Mouse (Mus musculus): ENCODE data around the gene Sult2b1.

Sult2b1 gene

GRCm38 (mm10) chr7:45712022-45712757 lies 72.3 kb downstream of the Sult2b1 start:
- in situ Hi-C loops (cut with MboI, MseI) = no loop called here

- in situ Hi-C loops (cut with MboI, MseI) = no loop called here
These were observed 73.0 kb downstream of the Sult2b1 start for GRCm38 (mm10) chr7:45711316-45712021.

DNA sequence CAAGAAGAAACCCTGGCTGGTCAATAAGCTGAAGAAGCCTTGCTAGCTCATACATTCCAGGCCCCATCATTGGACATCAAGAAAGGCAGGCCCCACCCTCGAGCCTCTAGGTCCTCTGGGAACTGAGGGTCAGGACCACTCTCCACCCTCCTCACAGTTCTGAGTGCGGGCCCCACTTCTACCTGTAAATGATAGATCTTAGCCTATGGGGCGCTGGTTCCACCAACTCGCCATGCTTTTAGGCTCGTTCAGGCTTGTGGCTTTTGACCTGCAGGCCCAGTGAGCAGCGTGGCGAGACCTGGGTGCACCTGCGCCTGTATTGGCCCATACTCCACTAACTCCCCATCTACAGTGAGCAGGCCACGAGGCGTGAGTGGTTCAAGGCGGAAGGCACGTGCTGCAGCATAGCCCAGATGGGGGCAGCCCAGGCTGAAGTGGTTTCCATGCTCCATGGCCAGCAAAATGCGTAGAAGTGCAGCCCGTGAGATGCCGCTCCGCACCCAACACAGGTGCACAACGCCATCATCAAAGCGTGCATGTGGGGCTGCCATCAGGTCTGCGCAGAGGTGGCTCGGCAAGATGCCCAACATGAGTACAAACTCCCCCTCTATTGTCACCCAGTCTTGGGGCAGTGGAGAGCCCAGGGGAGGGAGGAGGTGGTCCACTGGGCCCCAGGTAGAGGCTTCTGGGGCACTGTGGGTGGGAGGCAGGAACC lies 73.8 kb downstream of the Sult2b1 start:
- in situ Hi-C loops (cut with MboI, MseI) = no loop called here

GRCm38 (mm10) chr7:45709677-45710355 lies 74.7 kb downstream of the Sult2b1 start:
- in situ Hi-C loops (cut with MboI, MseI) = no loop called here

DNA sequence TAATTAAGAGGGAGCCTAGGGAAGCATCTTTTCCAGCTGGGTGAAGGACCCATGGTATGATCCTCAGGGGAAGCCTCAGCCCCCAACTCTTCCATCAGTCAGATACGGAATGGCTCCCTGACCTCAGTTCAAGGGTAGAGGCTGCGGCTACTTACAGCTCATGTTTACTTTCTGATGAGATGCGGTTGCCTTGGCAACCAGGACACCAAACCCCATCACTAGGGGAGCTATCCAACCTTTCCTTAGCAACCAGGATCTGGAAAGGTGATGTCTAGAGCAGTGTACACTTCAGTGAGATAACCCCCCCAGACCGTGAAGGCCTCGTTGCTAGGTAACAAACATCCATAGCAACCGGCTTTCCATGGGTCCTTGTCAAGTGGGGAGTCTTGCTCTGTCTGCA lies 75.4 kb downstream of the Sult2b1 start:
- in situ Hi-C loops (cut with MboI, MseI) = no loop called here

GRCm38 (mm10) chr7:45708221-45708761 lies 76.2 kb downstream of the Sult2b1 start:
- in situ Hi-C loops (cut with MboI, MseI) = no loop called here

DNA sequence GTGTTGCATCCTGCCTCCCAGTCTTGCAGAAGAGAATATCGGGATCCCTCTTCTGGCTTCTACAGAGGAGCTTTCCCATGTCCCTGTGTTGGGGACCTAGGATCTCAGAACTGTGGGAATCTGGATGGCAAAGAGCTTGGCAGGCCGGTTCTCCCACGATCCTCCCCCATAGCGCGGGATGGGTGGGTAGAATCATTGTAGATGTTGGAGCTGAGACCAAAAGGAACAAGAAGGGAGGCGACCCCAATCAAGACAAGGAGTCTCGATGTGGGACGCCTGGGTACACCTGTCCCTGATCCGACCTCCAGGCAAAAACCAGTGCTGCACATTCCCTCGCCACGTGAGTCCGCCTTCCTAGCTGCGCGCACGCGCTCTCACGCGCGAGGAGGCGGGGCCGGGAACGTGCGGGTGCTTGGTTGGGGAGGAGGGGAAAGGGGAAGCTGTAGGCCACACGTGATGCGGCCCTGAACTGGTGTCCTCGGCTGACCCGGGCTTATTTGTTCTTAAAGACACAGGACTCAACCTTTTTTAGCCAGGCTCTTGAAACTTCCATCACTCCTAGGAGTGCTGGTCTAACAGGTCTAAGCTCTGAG lies 77.0 kb downstream of the Sult2b1 start:
- in situ Hi-C loops (cut with MboI, MseI) = no loop called here

GRCm38 (mm10) chr7:45706721-45707241 lies 77.7 kb downstream of the Sult2b1 start:
- in situ Hi-C loops (cut with MboI, MseI) = no loop called here

GRCm38 (mm10) chr7:45705873-45706281 lies 78.6 kb downstream of the Sult2b1 start:
- in situ Hi-C loops (cut with MboI, MseI) = no loop called here

DNA sequence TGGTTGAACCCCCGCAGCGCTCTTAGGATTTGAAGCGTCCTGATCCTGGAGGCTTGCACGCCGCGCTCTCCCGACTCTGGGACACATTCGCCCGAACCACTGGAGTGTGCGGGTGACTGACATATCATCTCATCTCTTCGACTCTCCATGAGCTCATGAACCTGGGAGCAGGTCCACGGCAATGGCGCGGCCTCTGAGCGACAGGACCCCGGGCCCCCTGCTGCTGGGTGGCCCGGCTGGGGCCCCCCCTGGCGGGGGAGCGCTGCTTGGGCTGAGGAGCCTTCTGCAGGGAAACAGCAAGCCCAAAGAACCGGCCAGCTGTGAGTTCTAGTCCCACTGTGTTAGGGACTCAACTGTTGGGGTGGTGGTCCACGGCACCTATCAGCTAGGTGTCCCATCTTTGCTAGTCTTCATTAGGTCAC lies 79.0 kb downstream of the Sult2b1 start:
- in situ Hi-C loops (cut with MboI, MseI) = no loop called here

- in situ Hi-C loops (cut with MboI, MseI) = no loop called here
These were observed 79.6 kb downstream of the Sult2b1 start, which contains the start of gene Dbp for GRCm38 (mm10) chr7:45704730-45705442. Gene Dbp (plus strand): TSS chr7:45705088.

GRCm38 (mm10) chr7:45704046-45704559 lies 80.4 kb downstream of the Sult2b1 start:
- in situ Hi-C loops (cut with MboI, MseI) = no loop called here

GRCm38 (mm10) chr7:45703521-45704033 lies 80.9 kb downstream of the Sult2b1 start:
- in situ Hi-C loops (cut with MboI, MseI) = no loop called here

GRCm38 (mm10) chr7:45702809-45703520 lies 81.5 kb downstream of the Sult2b1 start:
- in situ Hi-C loops (cut with MboI, MseI) = no loop called here

DNA sequence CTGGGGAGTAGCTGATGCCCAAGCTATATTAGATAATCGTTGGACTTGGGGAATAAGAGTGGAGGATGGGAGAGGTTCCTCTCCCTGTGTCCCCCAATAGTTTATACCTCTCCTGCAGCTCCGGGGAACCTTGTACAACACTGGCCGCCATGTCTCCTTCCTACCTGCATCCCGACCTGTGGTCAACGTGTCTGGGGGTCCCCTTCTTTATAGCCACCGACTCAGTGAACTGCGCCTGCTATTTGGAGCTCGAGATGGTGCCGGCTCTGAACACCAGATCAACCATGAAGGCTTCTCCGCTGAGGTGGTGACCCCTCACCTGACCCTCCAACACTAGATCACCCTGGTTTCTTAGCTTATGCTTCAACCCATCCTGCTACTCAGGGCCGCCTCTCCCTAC lies 82.2 kb downstream of the Sult2b1 start:
- in situ Hi-C loops (cut with MboI, MseI) = no loop called here

DNA sequence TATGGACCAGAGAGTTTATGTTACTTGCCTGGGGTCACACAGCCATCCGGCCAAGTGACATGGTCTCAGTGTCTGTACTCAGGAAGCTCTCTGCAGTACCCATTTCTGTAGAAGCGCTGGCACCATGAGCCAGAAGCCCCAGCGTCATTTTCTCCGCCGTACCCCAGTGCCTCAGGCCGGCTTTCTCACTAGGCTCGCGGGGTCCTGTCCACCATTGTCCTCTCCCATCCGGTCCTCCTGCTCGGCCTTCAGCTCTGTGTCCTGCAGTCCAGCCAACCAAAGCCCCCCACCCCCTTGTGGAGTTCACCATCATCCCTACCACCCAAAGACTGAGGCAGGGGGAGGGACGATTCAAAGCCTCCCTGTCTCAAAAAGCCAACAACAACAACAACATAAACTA lies 82.9 kb downstream of the Sult2b1 start:
- in situ Hi-C loops (cut with MboI, MseI) = no loop called here

DNA sequence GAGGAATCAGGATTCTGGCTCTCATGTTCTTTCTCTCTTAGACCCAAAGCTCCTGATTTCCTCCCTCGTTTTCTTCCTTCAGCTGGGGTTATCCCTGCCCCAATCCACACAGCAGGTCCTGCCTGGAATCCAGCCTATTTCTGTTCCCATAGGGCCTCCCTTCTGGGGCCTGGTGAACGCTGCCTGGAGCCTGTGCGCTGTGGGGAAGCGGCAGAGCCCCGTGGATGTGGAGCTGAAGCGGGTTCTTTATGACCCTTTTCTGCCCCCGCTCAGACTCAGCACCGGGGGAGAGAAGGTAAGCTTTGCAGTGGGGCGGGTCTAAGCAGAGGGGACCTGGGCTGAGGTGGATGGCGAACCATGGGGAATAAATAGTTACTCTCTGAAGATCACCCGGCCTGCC lies 83.4 kb downstream of the Sult2b1 start:
- in situ Hi-C loops (cut with MboI, MseI) = no loop called here

- in situ Hi-C loops (cut with MboI, MseI) = no loop called here
These were observed 84.0 kb downstream of the Sult2b1 start for GRCm38 (mm10) chr7:45700301-45701015.
